Mouse (Mus musculus): ENCODE data around the gene Rgsl1. TPM values are rescaled to one million over a fixed set of nuclear protein-coding genes. Genes with fewer than 3 reads are reported as not detected.

The Rgsl1 gene
- polyA plus RNA-seq, 1 experiment from 2014 or later = not detected

- peak overlapping the region; percentile 80; the same call in 1 of the 2 replicates for H3K9ac ChIP-seq (ENCODE audit: low read length)
- no peaks in the 10 kb centered on the region for H3K27me3 ChIP-seq (ENCODE audit: control insufficient read depth, insufficient read depth, low read length)
- H3K27ac ChIP-seq (replicated peaks in 1 of 2; ENCODE audit: control insufficient read depth in 1 of 2, insufficient read depth in 1 of 2, low read depth in 2 of 2, low read length in 2 of 2) = peak overlapping the region; percentile 68 to 86
- 26% methylated on average over 12 of the region's 12 CpGs for WGBS
- H3K4me2 ChIP-seq (ENCODE audit: low read length) = peak overlapping the region; percentile 69
- H3K4me3 ChIP-seq (ENCODE audit: control insufficient read depth in 1 of 2, insufficient read depth in 1 of 2, low read depth in 1 of 2, low read length in 2 of 2) = 0 out of 4 replicates have a peak overlapping the region, but pooled peaks of 1 of the 2 experiments have one; percentile 52
- ATAC-seq (ENCODE audit: insufficient number of reproducible peaks, insufficient read depth, low FRiP score, low read depth) = peak; percentile 41; the same call in 1 of the 2 replicates
- peaks cover 7% of the 10 kb centered on the region for H3K36me3 ChIP-seq (ENCODE audit: control insufficient read depth, insufficient read depth, low read length)
- H3K4me1 ChIP-seq (ENCODE audit: control insufficient read depth in 2 of 2, insufficient read depth in 2 of 2, low read length in 2 of 2) = peaks cover 23 to 36% of the 10 kb centered on the region in 2 experiments
- no peaks in the 10 kb centered on the region for H3K9me3 ChIP-seq (ENCODE audit: control insufficient read depth, low read length)
Measured at GRCm38 (mm10) chr1:153747861-153748530, 95.9 kb downstream of the Rgsl1 start.

DNA sequence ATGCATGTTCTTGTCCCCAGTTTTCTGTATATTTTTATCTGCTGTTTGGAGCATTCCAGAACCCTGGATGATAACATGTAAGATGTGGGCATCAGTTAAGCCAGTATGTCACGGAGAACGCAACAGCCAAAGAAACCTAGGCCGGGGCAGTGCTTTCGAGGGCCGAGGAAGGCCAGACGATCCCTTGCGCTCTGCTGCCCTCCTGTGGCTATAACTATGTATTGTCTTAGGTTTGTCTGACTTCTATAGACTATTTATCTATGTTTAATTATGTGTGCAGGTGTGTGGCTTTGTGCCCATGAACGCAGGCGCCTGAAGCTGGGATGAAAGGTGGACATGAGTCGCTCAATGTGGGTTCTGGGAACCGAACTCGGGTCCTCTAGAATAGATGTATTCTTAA, 97.2 kb downstream of the Rgsl1 start:
- no peak for ATAC-seq (ENCODE audit: insufficient number of reproducible peaks, insufficient read depth, low FRiP score, low read depth)
- no peak overlapping the region for H3K4me3 ChIP-seq (ENCODE audit: control insufficient read depth in 1 of 2, insufficient read depth in 1 of 2, low read depth in 1 of 2, low read length in 2 of 2)
- no peak overlapping the region for H3K4me2 ChIP-seq (ENCODE audit: low read length)
- H3K27me3 ChIP-seq (ENCODE audit: control insufficient read depth, insufficient read depth, low read length) = no peaks in the 10 kb centered on the region
- H3K27ac ChIP-seq (replicated peaks in 1 of 2; ENCODE audit: control insufficient read depth in 1 of 2, insufficient read depth in 1 of 2, low read depth in 2 of 2, low read length in 2 of 2) = no peak overlapping the region
- peaks cover 7% of the 10 kb centered on the region for H3K36me3 ChIP-seq (ENCODE audit: control insufficient read depth, insufficient read depth, low read length)
- H3K9ac ChIP-seq (ENCODE audit: low read length) = 0 out of 2 replicates have a peak overlapping the region, but pooled peaks have one; percentile 5
- H3K9me3 ChIP-seq (ENCODE audit: control insufficient read depth, low read length) = no peaks in the 10 kb centered on the region
- H3K4me1 ChIP-seq (ENCODE audit: control insufficient read depth in 2 of 2, insufficient read depth in 2 of 2, low read length in 2 of 2) = peaks cover 24 to 37% of the 10 kb centered on the region in 2 experiments
- 7% methylated on average over 12 of the region's 12 CpGs for WGBS

DNA sequence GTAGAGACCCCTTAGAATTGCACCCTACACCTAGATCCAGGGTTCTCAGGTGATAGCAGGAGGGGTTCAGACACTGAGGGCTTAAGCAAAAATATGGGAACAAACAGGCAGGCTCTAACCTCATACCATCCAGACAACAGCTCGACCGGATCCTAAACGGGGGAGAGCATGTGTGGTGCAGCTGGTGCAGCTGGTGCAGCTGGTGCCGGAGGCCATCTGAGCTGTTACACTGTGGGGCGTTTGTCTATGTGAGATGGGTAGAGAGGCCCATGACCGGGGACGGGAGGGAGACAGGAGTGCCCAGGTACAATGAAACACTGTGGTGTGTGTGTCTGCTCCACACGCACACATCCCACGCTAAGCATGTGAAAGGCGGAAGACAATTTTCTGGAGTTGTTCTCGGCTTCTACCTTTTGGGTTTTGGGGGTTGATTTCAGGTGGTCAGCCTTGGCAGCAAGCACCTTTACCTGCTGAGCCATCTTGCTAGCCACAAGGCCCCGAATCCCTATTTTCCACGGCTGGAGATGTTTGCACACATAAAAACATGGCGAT, 97.7 kb downstream of the Rgsl1 start:
- WGBS = 80% methylated on average over 14 of the region's 14 CpGs
- Histone ChIP-seq H3K4me3 (ENCODE audit: control insufficient read depth in 1 of 2, insufficient read depth in 1 of 2, low read depth in 1 of 2, low read length in 2 of 2) (no peak overlapping the region), H3K36me3 (ENCODE audit: control insufficient read depth, insufficient read depth, low read length) (peaks cover 7% of the 10 kb centered on the region), H3K4me1 (ENCODE audit: control insufficient read depth in 2 of 2, insufficient read depth in 2 of 2, low read length in 2 of 2) (peaks cover 24 to 37% of the 10 kb centered on the region in 2 experiments), H3K27ac (replicated peaks in 1 of 2; ENCODE audit: control insufficient read depth in 1 of 2, insufficient read depth in 1 of 2, low read depth in 2 of 2, low read length in 2 of 2) (no peak overlapping the region), H3K9ac (ENCODE audit: low read length) (no peak overlapping the region), H3K9me3 (ENCODE audit: control insufficient read depth, low read length) (no peaks in the 10 kb centered on the region), H3K27me3 (ENCODE audit: control insufficient read depth, insufficient read depth, low read length) (peaks cover under 1% of the 10 kb centered on the region; the same call in 1 of the 2 replicates), H3K4me2 (ENCODE audit: low read length) (no peak overlapping the region)
- no peak for ATAC-seq (ENCODE audit: insufficient number of reproducible peaks, insufficient read depth, low FRiP score, low read depth)

GRCm38 (mm10) chr1:153742374-153743155, 101.4 kb downstream of the Rgsl1 start:
- Histone ChIP-seq H3K27me3 (ENCODE audit: control insufficient read depth, insufficient read depth, low read length) (peaks cover 20% of the 10 kb centered on the region), H3K9me3 (ENCODE audit: control insufficient read depth, low read length) (no peaks in the 10 kb centered on the region), H3K4me2 (ENCODE audit: low read length) (peak overlapping the region; percentile 75), H3K4me1 (ENCODE audit: control insufficient read depth in 2 of 2, insufficient read depth in 2 of 2, low read length in 2 of 2) (peaks cover 12% of the 10 kb centered on the region in 2 experiments), H3K9ac (ENCODE audit: low read length) (peak overlapping the region; percentile 42; the same call in 1 of the 2 replicates), H3K27ac (replicated peaks in 1 of 2; ENCODE audit: control insufficient read depth in 1 of 2, insufficient read depth in 1 of 2, low read depth in 2 of 2, low read length in 2 of 2) (no peak overlapping the region), H3K4me3 (ENCODE audit: control insufficient read depth in 1 of 2, insufficient read depth in 1 of 2, low read depth in 1 of 2, low read length in 2 of 2) (no peak overlapping the region; a peak in 1 of 4 replicates), H3K36me3 (ENCODE audit: control insufficient read depth, insufficient read depth, low read length) (peaks cover 7% of the 10 kb centered on the region)
- no peak for ATAC-seq (ENCODE audit: insufficient number of reproducible peaks, insufficient read depth, low FRiP score, low read depth)
- WGBS = 35% methylated on average over 11 of the region's 11 CpGs

DNA sequence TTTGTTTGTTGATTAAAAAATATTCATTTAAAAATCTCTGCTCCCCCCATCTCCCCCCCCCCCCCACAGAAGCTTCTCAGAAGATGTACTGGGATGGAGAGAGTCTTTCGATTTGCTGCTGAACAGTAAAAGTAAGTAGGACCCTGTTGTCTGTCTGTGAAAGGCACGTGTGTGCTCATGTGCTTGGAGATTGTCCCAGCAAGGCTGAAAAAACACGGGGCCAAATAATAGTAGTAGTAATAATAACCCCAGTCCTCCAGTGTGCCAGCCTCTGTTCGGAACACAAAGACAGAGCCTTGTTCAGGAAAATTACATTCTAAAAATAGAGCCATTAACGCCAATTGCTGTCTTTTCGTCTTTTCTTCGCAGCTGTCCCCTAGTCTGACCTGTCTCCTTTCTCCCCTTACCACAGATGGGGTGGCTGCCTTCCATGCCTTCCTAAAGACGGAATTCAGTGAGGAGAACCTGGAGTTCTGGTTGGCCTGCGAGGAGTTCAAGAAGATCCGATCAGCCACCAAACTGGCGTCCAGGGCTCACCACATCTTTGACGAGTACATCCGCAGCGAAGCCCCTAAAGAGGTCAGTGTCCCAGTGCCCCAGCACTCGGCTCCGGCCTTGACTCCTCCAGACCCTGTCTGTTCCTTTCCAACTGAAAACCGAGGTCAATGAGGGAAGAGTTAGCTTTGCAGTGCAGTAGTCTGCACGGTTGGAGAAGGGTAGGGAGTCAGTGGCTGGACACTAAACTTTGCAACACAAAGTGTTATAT, 102.2 kb downstream of the Rgsl1 start:
- ATAC-seq (ENCODE audit: insufficient number of reproducible peaks, insufficient read depth, low FRiP score, low read depth) = no peak
- no peaks in the 10 kb centered on the region for H3K9me3 ChIP-seq (ENCODE audit: control insufficient read depth, low read length)
- peaks cover 7% of the 10 kb centered on the region for H3K36me3 ChIP-seq (ENCODE audit: control insufficient read depth, insufficient read depth, low read length)
- peak overlapping the region; percentile 42; the same call in 1 of the 2 replicates for H3K9ac ChIP-seq (ENCODE audit: low read length)
- H3K27me3 ChIP-seq (ENCODE audit: control insufficient read depth, insufficient read depth, low read length) = peaks cover 25% of the 10 kb centered on the region
- H3K4me2 ChIP-seq (ENCODE audit: low read length) = peak overlapping the region; percentile 75
- peak overlapping the region; percentile 22 to 45; a peak in 3 of 4 replicates for H3K4me3 ChIP-seq (ENCODE audit: control insufficient read depth in 1 of 2, insufficient read depth in 1 of 2, low read depth in 1 of 2, low read length in 2 of 2)
- 56% methylated on average over 18 of the region's 18 CpGs for WGBS
- H3K4me1 ChIP-seq (ENCODE audit: control insufficient read depth in 2 of 2, insufficient read depth in 2 of 2, low read length in 2 of 2) = peaks cover 5 to 10% of the 10 kb centered on the region in 2 experiments; a peak in 2 of 4 replicates
- 0 out of 4 replicates have a peak overlapping the region, but pooled peaks of 1 of the 2 experiments have one; percentile 12 for H3K27ac ChIP-seq (replicated peaks in 1 of 2; ENCODE audit: control insufficient read depth in 1 of 2, insufficient read depth in 1 of 2, low read depth in 2 of 2, low read length in 2 of 2)

- H3K4me3 ChIP-seq (ENCODE audit: control insufficient read depth in 1 of 2, insufficient read depth in 1 of 2, low read depth in 1 of 2, low read length in 2 of 2) = peak overlapping the region; percentile 45 to 56
- no peak overlapping the region for H3K27ac ChIP-seq (replicated peaks in 1 of 2; ENCODE audit: control insufficient read depth in 1 of 2, insufficient read depth in 1 of 2, low read depth in 2 of 2, low read length in 2 of 2)
- WGBS = 46% methylated on average over 12 of the region's 12 CpGs
- peaks cover 5 to 11% of the 10 kb centered on the region in 2 experiments; a peak in 2 of 4 replicates for H3K4me1 ChIP-seq (ENCODE audit: control insufficient read depth in 2 of 2, insufficient read depth in 2 of 2, low read length in 2 of 2)
- peak overlapping the region; percentile 62 for H3K9ac ChIP-seq (ENCODE audit: low read length)
- no peaks in the 10 kb centered on the region for H3K9me3 ChIP-seq (ENCODE audit: control insufficient read depth, low read length)
- peaks cover 25% of the 10 kb centered on the region for H3K27me3 ChIP-seq (ENCODE audit: control insufficient read depth, insufficient read depth, low read length)
- peaks cover 7% of the 10 kb centered on the region for H3K36me3 ChIP-seq (ENCODE audit: control insufficient read depth, insufficient read depth, low read length)
- no peak for ATAC-seq (ENCODE audit: insufficient number of reproducible peaks, insufficient read depth, low FRiP score, low read depth)
- H3K4me2 ChIP-seq (ENCODE audit: low read length) = peak overlapping the region; percentile 75
Measured at GRCm38 (mm10) chr1:153740775-153741400, 103.1 kb downstream of the Rgsl1 start.
